Mouse (Mus musculus) heart, postnatal 36 days (tissue): ENCODE measurements around the gene Prrg2. TPM values are rescaled to one million over a fixed set of nuclear protein-coding genes. Genes with fewer than 3 reads are reported as not detected.

ENCODE experiments used
- DNase-seq, 2 experiments: peaks; one replicate each; pipeline ENCODE4 v3.0.0; 2021 to 2022
- intact Hi-C: fragments of 180-260 bp; cut with DNase I; formaldehyde crosslinking; loops from one replicate; pipeline ENCODE4 v1.15.1; 2025
- microRNA-seq, 2 experiments: library from miRNA; unstranded; fragments of <30 nt; microRNA quantifications; one replicate each; pipeline ENCODE4 v1.2.0; 2021; ENCODE audit warnings: borderline number of aligned reads in 2 of 2
- total RNA-seq, 2 experiments: library from RNA; stranded (reverse); gene quantifications; 2 replicates each; pipeline ENCODE4 v1.2.3; 2021

Prrg2 gene
- total RNA-seq, 2 experiments from 2014 or later: 7.7 to 7.9 TPM

GRCm38 (mm10) chr7:45016761-45017160, 45.7 kb downstream of the Prrg2 start:
- DNase-seq: no peak
- intact Hi-C loops: loop anchor here (5.0 kb wide), 1 partner anchor 106 kb away; the partner anchor contains the start of gene Rps11

- peak; percentile 97 to 98 for DNase-seq
- intact Hi-C loops: loop anchor here (1.0 to 5.0 kb wide), 2 partner anchors 18 to 106 kb away; partner anchors contain the start of genes Bcl2l12 and Rps11
Measured at GRCm38 (mm10) chr7:45015957-45016612, 46.4 kb downstream of the Prrg2 start, which contains the start of gene Scaf1. Gene Scaf1 (minus strand): TSS chr7:45016363.

- no peak for DNase-seq
- intact Hi-C loops: loop anchor here (1.0 to 5.0 kb wide), 2 partner anchors 17 to 107 kb away; partner anchors contain the start of genes Bcl2l12 and Rps11
Measured at GRCm38 (mm10) chr7:45015344-45015956, 47.0 kb downstream of the Prrg2 start.

GRCm38 (mm10) chr7:45014096-45014451, 48.4 kb downstream of the Prrg2 start:
- no peak for DNase-seq
- intact Hi-C loops: no loop called here

GRCm38 (mm10) chr7:45013366-45014095, 48.9 kb downstream of the Prrg2 start:
- intact Hi-C loops: no loop called here

GRCm38 (mm10) chr7:45012824-45013223, 49.7 kb downstream of the Prrg2 start:
- intact Hi-C loops: no loop called here
- no peak for DNase-seq

More at GRCm38 (mm10) chr7:45013366-45014095, 48.9 kb downstream of the Prrg2 start:
- DNase-seq: no peak

- DNase-seq: no peak
- intact Hi-C loops: no loop called here
Measured at GRCm38 (mm10) chr7:45012011-45012410, 50.5 kb downstream of the Prrg2 start.

- intact Hi-C loops: no loop called here
- no peak for DNase-seq
Measured at GRCm38 (mm10) chr7:45008411-45008810, 54.1 kb downstream of the Prrg2 start.

GRCm38 (mm10) chr7:45007846-45008245, 54.6 kb downstream of the Prrg2 start:
- intact Hi-C loops: no loop called here
- no peak for DNase-seq

GRCm38 (mm10) chr7:45007141-45007540, 55.3 kb downstream of the Prrg2 start:
- intact Hi-C loops: no loop called here
- no peak for DNase-seq

- intact Hi-C loops: no loop called here
Measured at GRCm38 (mm10) chr7:45006503-45006902, 56.0 kb downstream of the Prrg2 start.

GRCm38 (mm10) chr7:45005321-45005992, 57.0 kb downstream of the Prrg2 start:
- intact Hi-C loops: no loop called here
- no peak for DNase-seq

More at GRCm38 (mm10) chr7:45006503-45006902, 56.0 kb downstream of the Prrg2 start:
- no peak for DNase-seq

GRCm38 (mm10) chr7:45004546-45004945, 57.9 kb downstream of the Prrg2 start:
- DNase-seq: no peak
- intact Hi-C loops: no loop called here

Small RNA genes within 50 kb of the gene (microRNA-seq; reads per million reads assigned to microRNA genes)
- gene Mir7054: 0 to 0.72 reads per million in 2 experiments

Other genes with a start within 250 kb of the Prrg2 start
- gene Nup62, start 246.6 kb downstream of the Prrg2 start, total RNA-seq: 10 to 100 TPM; 21.9 to 28.9 TPM
- under 1 TPM; 0.89 TPM for gene Il4i1, start 246.3 kb downstream of the Prrg2 start, total RNA-seq
- 10 to 100 TPM; 54.3 to 62.0 TPM for gene Atf5, start 246.0 kb downstream of the Prrg2 start, total RNA-seq
- 10 to 100 TPM; 73.6 to 75.4 TPM for gene Akt1s1, start 213.7 kb downstream of the Prrg2 start, total RNA-seq
- 10 to 100 TPM; 58.1 to 59.1 TPM for gene Tbc1d17, start 213.6 kb downstream of the Prrg2 start, total RNA-seq
- gene Pnkp, start 205.5 kb downstream of the Prrg2 start, total RNA-seq: 10 to 100 TPM; 18.6 to 21.1 TPM
- gene Ptov1, start 192.9 kb downstream of the Prrg2 start, total RNA-seq: 100 to 1,000 TPM; 158 to 183 TPM
- gene Med25, start 170.0 kb downstream of the Prrg2 start, total RNA-seq: 10 to 100 TPM; 76.9 to 81.1 TPM
- gene Fuz, start 166.6 kb downstream of the Prrg2 start, total RNA-seq: 10 to 100 TPM; 16.9 to 17.5 TPM
- gene Ap2a1, start 133.2 kb downstream of the Prrg2 start, total RNA-seq: 10 to 100 TPM; 69.8 to 72.0 TPM
- not detected for gene Tsks, start 119.5 kb downstream of the Prrg2 start, total RNA-seq
- 1 to 10 TPM; 1.4 to 2.1 TPM for gene Cpt1c, start 87.8 kb downstream of the Prrg2 start, total RNA-seq
- gene Prmt1, start 76.1 kb downstream of the Prrg2 start, total RNA-seq: 100 to 1,000 TPM; 104 to 107 TPM
- gene Irf3, start 65.0 kb downstream of the Prrg2 start, total RNA-seq: 10 to 100 TPM; 27.3 to 31.7 TPM
- gene Bcl2l12, start 64.0 kb downstream of the Prrg2 start, total RNA-seq: 10 to 100 TPM; 10.2 to 11.2 TPM
- 10 to 100 TPM; 48.0 to 48.1 TPM for gene Scaf1, start 46.3 kb downstream of the Prrg2 start, total RNA-seq
- 10 to 100 TPM; 45.1 to 53.3 TPM for gene Rras, start 44.7 kb downstream of the Prrg2 start, total RNA-seq
- gene Prr12, start 9.8 kb downstream of the Prrg2 start, total RNA-seq: 10 to 100 TPM; 23.4 to 29.4 TPM
- 10 to 100 TPM; 30.3 to 32.1 TPM for gene Nosip, start 248 bp downstream of the Prrg2 start, total RNA-seq
- 10 to 100 TPM; 26.4 to 28.1 TPM for gene Rcn3, start 29.5 kb upstream of the Prrg2 start, total RNA-seq
- gene Fcgrt, start 41.2 kb upstream of the Prrg2 start, total RNA-seq: 10 to 100 TPM; 77.1 to 84.5 TPM
- 100 to 1,000 TPM; 567 to 587 TPM for gene Rps11, start 61.8 kb upstream of the Prrg2 start, total RNA-seq
- 100 to 1,000 TPM; 580 to 665 TPM for gene Rpl13a, start 66.1 kb upstream of the Prrg2 start, total RNA-seq
- not detected for gene Gm45713, start 73.6 kb upstream of the Prrg2 start, total RNA-seq
- 10 to 100 TPM in 1 of 2 experiments, 1 to 10 TPM in 1; 7.0 to 16.1 TPM for gene Flt3l, start 73.8 kb upstream of the Prrg2 start, total RNA-seq
- gene Pih1d1, start 91.6 kb upstream of the Prrg2 start, total RNA-seq: 10 to 100 TPM; 41.8 to 43.1 TPM
- gene Aldh16a1, start 91.9 kb upstream of the Prrg2 start, total RNA-seq: 10 to 100 TPM; 20.6 to 22.8 TPM
- 10 to 100 TPM; 19.7 to 21.0 TPM for gene Slc17a7, start 101.3 kb upstream of the Prrg2 start, total RNA-seq
- gene Gfy, start 116.9 kb upstream of the Prrg2 start, total RNA-seq: not detected
- not detected for gene Pth2, start 118.3 kb upstream of the Prrg2 start, total RNA-seq
- gene Ccdc155, start 142.2 kb upstream of the Prrg2 start, total RNA-seq: not detected
- gene Dkkl1, start 149.5 kb upstream of the Prrg2 start, total RNA-seq: not detected
- 10 to 100 TPM; 10.3 to 11.4 TPM for gene Tead2, start 153.1 kb upstream of the Prrg2 start, total RNA-seq
- gene Cd37, start 176.4 kb upstream of the Prrg2 start, total RNA-seq: 1 to 10 TPM; 2.8 to 4.4 TPM
- not detected for gene Slc6a16, start 178.4 kb upstream of the Prrg2 start, total RNA-seq
- gene Slc6a21, start 214.8 kb upstream of the Prrg2 start, total RNA-seq: not detected